Mouse (Mus musculus) ES-Bruce4 (cell line): ENCODE results near the gene Prss53.

Source experiments
- CTCF ChIP-seq: IDR thresholded peaks from one replicate; pipeline ENCODE4 v1.8.1; 2011; ENCODE audit warnings: low read depth, low read length
- POLR2A ChIP-seq: IDR thresholded peaks from one replicate; pipeline ENCODE4 v1.8.1; 2011; ENCODE audit warnings: low read length; ENCODE audit not compliant: insufficient read depth

- TF ChIP-seq CTCF (no peak), POLR2A (no peak)
Measured at GRCm38 (mm10) chr7:127837473-127837872, 53.3 kb downstream of the Prss53 start.
